Mouse (Mus musculus) inflammation-experienced regulatory T-cells (primary cell): ENCODE measurements around the gene Jph4. TPM values are rescaled to one million over a fixed set of nuclear protein-coding genes. Genes with fewer than 3 reads are reported as not detected.

ENCODE experiments used
- polyA plus RNA-seq, 2 experiments: library from polyadenylated mRNA; unstranded; fragments of 100-300 nt; shearing (Covaris generic); gene quantifications; one replicate each; pipeline ENCODE4 v1.2.1; 2017

Jph4 gene
- polyA plus RNA-seq = 1 to 10 TPM in 1 of 2 experiments, under 1 TPM in 1; 0.14 to 2.3 TPM

DNA sequence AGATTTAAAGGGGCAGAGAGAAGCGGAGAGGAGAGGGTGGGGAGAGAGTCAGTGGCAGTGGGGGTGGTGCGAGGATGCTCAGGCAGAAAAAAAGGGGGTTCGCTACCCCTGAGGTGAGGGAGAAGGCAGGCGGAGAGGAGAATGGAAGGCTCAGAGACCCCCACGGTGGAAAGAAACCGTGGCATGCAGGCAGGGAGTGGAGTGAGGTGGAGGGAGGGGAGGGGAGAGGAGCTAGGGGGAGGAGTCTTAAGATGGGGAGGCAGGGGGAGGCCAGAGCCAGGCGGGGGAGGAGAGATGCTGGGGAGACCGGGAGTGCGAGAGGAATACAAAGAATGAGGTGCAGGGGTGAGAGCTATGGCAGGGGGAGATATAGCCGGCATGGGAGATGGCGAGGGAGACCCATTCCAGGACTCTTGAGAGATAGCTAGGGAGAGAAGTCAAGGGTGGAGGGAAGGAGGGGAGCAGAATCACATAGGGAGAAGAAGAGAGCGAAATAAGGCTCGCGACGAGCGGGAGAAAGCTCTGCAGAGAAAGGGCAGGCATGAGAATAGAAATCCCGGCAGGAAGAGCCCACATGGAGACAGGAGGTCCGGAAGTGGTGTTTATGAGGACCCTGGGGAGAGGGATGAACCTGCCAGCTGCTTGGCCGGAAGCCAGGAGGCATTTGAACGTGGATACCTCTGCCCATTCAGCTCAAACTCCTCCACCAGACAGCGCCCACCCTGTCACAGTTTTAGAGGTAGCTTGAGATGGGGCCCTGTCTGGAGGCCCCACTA is at the start of gene Jph4:
Gene Jph4, minus strand, starts transcription at position 511 of the 776 bp plus-strand sequence.

DNA sequence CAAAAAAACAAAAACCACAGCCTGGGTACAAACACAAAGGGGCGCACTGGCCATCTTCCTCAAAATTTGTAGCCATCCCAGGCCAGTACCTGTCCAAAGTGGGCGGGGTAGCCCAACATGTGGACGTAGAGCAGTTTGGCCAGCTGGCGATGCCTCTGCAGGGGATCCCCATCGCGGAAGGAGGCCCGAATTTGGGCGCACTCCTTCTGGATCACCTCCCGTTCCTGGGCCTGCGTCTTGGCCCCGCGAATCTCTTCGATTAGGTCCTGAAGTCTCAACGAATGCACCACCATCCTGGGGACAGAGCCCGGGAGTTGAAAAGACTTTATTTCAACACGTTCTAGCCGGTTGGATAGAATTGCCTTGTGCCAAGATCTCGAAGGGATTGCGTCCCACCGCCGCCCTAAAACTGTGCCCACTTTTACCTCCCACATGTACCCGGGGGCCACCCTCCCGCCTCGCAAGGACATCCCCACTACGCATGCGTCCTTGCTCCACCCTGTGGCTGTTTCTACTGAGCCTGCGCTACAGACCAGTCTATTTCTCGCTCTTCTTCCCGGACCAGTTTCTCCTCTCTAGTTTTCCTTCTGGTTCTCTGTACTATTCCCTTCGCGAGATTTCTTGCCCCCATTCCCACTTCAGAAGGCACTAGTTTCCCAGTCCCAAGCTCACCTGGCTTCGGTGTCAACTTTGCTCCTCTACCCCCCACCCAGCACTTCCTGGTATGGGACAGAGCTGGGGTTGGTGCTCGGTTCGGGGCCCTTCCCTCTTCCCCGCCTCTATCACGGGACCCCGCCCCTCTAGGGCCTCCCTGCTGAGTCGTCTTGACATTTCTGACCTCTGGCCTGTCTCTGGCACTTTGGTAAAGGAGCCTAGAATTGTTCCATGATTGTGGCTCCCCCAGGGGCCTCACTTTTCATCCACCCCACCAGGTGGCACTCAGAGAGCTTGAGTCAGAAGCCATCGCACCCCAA is 10.6 kb downstream of the Jph4 start, which contains the start of gene Ap1g2:
Gene Ap1g2, minus strand, starts transcription at position 758 of the 974 bp plus-strand sequence.

DNA sequence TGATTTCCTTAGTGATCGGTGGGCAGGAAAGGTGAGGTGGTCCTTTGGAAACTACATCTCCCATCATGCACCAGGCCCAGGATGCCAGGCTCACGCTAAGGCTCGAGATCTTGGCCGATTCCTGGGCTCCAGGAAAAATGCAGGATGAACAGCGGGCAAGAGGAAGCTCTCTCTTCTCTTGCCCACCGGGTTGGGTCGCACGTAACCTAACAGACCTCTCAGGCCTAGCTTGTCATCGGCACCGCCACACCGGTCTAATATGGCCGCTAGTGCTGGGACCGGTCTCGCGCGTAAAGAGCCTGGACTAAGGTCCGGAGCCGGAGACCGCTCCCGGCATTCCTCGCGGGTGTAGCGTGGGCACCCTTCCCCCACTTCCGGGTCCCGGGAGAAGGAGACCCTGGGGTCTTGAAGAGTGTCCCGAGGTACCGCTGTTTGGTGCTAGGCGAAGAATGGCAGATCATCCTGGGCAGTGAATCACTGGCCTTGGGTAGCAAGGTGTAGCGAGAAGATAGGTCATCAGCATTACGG is 22.0 kb downstream of the Jph4 start, which contains the start of gene Thtpa:
Gene Thtpa, plus strand, starts transcription at position 81 of the 528 bp plus-strand sequence.

DNA sequence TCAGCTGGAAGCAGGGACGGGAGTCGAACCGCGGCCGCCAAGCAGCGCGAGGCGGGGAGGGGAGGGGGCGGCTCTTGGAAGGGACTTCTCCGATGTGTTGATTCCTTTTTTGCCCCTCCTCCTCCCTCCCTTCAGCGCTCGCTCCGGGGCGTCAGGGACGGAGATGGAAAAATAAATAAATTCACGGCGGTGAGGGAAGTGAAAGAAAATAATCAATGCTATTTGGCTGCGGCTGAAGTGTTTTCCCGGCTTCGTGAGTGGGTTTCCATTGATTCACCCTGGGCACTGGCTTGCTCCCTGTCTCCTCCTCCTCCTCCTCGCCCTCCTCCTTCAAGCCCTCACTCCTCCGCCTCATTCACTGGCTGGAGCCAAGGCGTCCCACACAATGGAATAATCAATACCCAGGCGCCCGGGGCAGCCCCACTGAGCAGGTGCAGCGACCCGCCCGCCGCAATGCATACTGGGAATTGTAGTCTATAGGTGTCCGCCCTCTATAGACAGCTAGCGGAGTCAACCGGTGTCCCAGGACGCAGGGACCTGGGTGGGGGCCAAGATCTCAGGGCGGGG is 24.6 kb downstream of the Jph4 start, which contains the start of gene Zfhx2:
Gene Zfhx2, minus strand, starts transcription at position 314 of the 567 bp plus-strand sequence.

Other genes starting within 250 kb of the Jph4 start
- gene Homez, start 246.0 kb downstream of the Jph4 start, polyA plus RNA-seq = 10 to 100 TPM; 13.5 to 15.9 TPM
- 1 to 10 TPM; 2.2 to 4.4 TPM for gene Ppp1r3e, start 239.4 kb downstream of the Jph4 start, polyA plus RNA-seq
- gene Bcl2l2, start 233.6 kb downstream of the Jph4 start, polyA plus RNA-seq = 1 to 10 TPM in 1 of 2 experiments, under 1 TPM in 1; 0.54 to 1.4 TPM
- gene Gm20521, start 233.5 kb downstream of the Jph4 start, polyA plus RNA-seq = not detected
- 100 to 1,000 TPM; 192 TPM for gene Pabpn1, start 224.4 kb downstream of the Jph4 start, polyA plus RNA-seq
- gene Slc22a17, start 203.8 kb downstream of the Jph4 start, polyA plus RNA-seq = 1 to 10 TPM; 1.8 to 8.8 TPM
- gene Efs, start 190.8 kb downstream of the Jph4 start, polyA plus RNA-seq = under 1 TPM; 0.35 to 0.92 TPM
- under 1 TPM; 0.19 to 0.71 TPM for gene Il25, start 184.2 kb downstream of the Jph4 start, polyA plus RNA-seq
- 10 to 100 TPM in 1 of 2 experiments, under 1 TPM in 1; 0.39 to 10.2 TPM for gene Cmtm5, start 180.7 kb downstream of the Jph4 start, polyA plus RNA-seq
- 1 to 10 TPM in 1 of 2 experiments, under 1 TPM in 1; 0.05 to 1.4 TPM for gene Myh6, start 150.0 kb downstream of the Jph4 start, polyA plus RNA-seq
- not detected for gene Gm17428, start 140.0 kb downstream of the Jph4 start, polyA plus RNA-seq
- gene Myh7, start 122.3 kb downstream of the Jph4 start, polyA plus RNA-seq = 1 to 10 TPM in 1 of 2 experiments, under 1 TPM in 1; 0.39 to 1.8 TPM
- 100 to 1,000 TPM; 124 to 159 TPM for gene Ngdn, start 101.5 kb downstream of the Jph4 start, polyA plus RNA-seq
- 1 to 10 TPM; 5.9 to 8.6 TPM for gene Zfhx2, start 24.6 kb downstream of the Jph4 start, polyA plus RNA-seq
- 10 to 100 TPM; 11.8 to 12.9 TPM for gene Thtpa, start 22.2 kb downstream of the Jph4 start, polyA plus RNA-seq
- 100 to 1,000 TPM; 146 to 159 TPM for gene Ap1g2, start 10.3 kb downstream of the Jph4 start, polyA plus RNA-seq
- gene Dhrs2, start 105.1 kb upstream of the Jph4 start, polyA plus RNA-seq = not detected